Mouse (Mus musculus) thymus, adult 2 months (tissue): ENCODE measurements around the gene Proser3.

Experiments
- CTCF ChIP-seq: fragments of 200-500 bp; IDR thresholded peaks from 2 replicates; pipeline ENCODE4 v1.5.1; 2012; ENCODE audit warnings: mild to moderate bottlenecking, control low read depth, low read length, moderate library complexity, borderline replicate concordance; ENCODE audit not compliant: control insufficient read depth, poor library complexity, insufficient read depth; ENCODE audit errors: extremely low read depth
- POLR2A ChIP-seq: fragments of 200-500 bp; IDR thresholded peaks from 2 replicates; pipeline ENCODE4 v1.6.1; 2012; ENCODE audit warnings: mild to moderate bottlenecking, low read length, control low read depth, moderate library complexity; ENCODE audit not compliant: control insufficient read depth, poor library complexity, insufficient read depth; ENCODE audit errors: extremely low read depth

- TF ChIP-seq POLR2A (no peak; the same call in 1 of the 2 replicates), CTCF (no peak)
Measured at GRCm38 (mm10) chr7:30563117-30563905, 11.2 kb upstream of the Proser3 start, which contains the start of the genes U2af1l4, Gm49396 and Psenen.
